Mouse (Mus musculus) cerebellum, adult 2 months (tissue): ENCODE measurements around the gene Hist1h1d.
"Not testable (repeated sequence)": the region's sequence is repeated elsewhere in the genome, so short reads cannot be mapped to it uniquely, and the experiment has no call there.

Source experiments
- CTCF ChIP-seq: fragments of 200-500 bp; IDR thresholded peaks from 2 replicates; pipeline ENCODE4 v1.5.1; 2011; ENCODE audit warnings: low read depth, mild to moderate bottlenecking, control low read depth, low read length, moderate library complexity, borderline replicate concordance; ENCODE audit not compliant: insufficient read depth
- POLR2A ChIP-seq: fragments of 200-500 bp; IDR thresholded peaks from 2 replicates; pipeline ENCODE4 v1.6.1; 2011; ENCODE audit warnings: low read length, control low read depth, borderline replicate concordance; ENCODE audit not compliant: insufficient read depth

GRCm38 (mm10) chr13:23574546-23575170 lies 21.6 kb downstream of the Hist1h1d start:
- TF ChIP-seq CTCF, POLR2A: not testable (repeated sequence)
